ENCODE assay signal across 8 mouse cellular contexts in the genomic region with DNA sequence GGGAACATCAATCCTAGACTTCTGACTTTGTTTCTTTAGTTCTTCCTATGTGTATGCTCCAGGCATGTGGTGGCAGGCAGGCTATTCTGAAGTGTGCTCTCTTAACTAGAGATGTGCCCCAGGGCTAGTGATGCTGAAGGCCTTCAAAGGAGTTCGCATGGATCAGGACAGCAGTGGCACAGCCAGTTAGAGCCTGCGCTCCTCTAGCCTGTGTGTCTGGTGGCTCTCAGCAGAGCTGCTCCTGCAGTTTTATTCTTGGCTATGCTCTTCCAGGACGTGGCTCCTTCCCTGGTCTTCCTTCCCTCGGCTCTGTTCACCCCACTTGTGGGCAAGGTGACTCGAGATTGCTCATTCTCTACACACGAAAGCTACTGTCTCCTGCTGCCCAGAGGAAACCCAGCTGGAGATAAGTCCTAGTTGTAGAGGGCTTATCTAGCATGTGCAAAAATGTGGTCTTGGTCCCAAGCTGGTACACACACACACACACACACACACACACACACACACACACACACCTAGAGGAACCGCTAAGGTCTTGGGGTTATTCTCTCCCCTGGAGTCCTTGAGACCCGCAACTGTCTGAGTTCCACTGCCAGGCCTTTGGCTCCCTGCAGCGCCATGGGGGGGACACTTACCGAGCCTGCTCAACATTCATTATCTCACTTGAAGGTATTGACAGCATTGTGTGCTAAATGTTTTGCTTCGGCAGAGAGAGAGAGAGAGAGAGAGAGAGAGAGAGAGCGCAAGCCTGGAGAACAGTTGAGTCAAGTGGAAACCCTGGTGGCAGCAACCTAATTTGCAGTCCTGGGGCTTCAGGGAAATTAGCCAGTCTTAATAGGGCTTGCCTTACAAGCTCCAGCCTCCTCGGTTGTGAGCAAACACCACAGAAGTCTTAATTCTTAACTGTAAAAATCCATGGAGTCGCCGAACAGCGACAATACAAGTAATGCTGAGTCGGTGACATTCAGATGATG.
A peak's percentile ranks its signal among the peaks of the same experiment; 100 is the strongest.
DNase-seq lines count a peak whose midpoint lies in the region; ATAC-seq lines count a peak whose summit lies in the region.

No protein-coding gene starts in this region.

- H3K27me3 ChIP-seq in heart, embryonic 11.5 days (ENCODE audit: control insufficient read depth, insufficient read depth, low read length), result peaks cover 10% of the 10 kb centered on the region
- no peaks in the 10 kb centered on the region for H3K27me3 ChIP-seq in forebrain, embryonic 16.5 days (replicated peaks; ENCODE audit: control insufficient read depth, insufficient read depth, low read length)
- H3K27me3 ChIP-seq in liver, embryonic 16.5 days (ENCODE audit: control insufficient read depth, insufficient read depth, low read depth, low read length), result no peaks in the 10 kb centered on the region

- H3K36me3 ChIP-seq in heart, embryonic 11.5 days (ENCODE audit: control insufficient read depth, insufficient read depth, low read length), result no peaks in the 10 kb centered on the region
- no peaks in the 10 kb centered on the region for H3K36me3 ChIP-seq in forebrain, embryonic 16.5 days (ENCODE audit: control insufficient read depth, insufficient read depth)
- H3K36me3 ChIP-seq in liver, embryonic 16.5 days (ENCODE audit: control insufficient read depth, insufficient read depth), result no peaks in the 10 kb centered on the region

- peaks cover 15% of the 10 kb centered on the region for H3K4me1 ChIP-seq in heart, embryonic 11.5 days (ENCODE audit: control insufficient read depth, insufficient read depth, low read length)
- H3K4me1 ChIP-seq in forebrain, embryonic 16.5 days (replicated peaks; ENCODE audit: control insufficient read depth, insufficient read depth, low read length), result peaks cover 4% of the 10 kb centered on the region; the same call in 1 of the 2 replicates
- H3K4me1 ChIP-seq in liver, embryonic 16.5 days (ENCODE audit: control insufficient read depth, low read depth, low read length), result no peaks in the 10 kb centered on the region

- H3K27ac ChIP-seq in heart, embryonic 11.5 days (ENCODE audit: low read depth, low read length), result no peak overlapping the region
- no peak overlapping the region for H3K27ac ChIP-seq in forebrain, embryonic 16.5 days (ENCODE audit: low read length)
- H3K27ac ChIP-seq in liver, embryonic 16.5 days (ENCODE audit: low read length), result no peak overlapping the region

- H3K9ac ChIP-seq in heart, embryonic 11.5 days (ENCODE audit: low read depth, low read length), result peak overlapping the region; percentile 47; the same call in 1 of the 2 replicates
- H3K9ac ChIP-seq in forebrain, embryonic 16.5 days (replicated peaks; ENCODE audit: low read depth, low read length), result no peak overlapping the region
- H3K9ac ChIP-seq in liver, embryonic 16.5 days (ENCODE audit: low read depth, low read length), result no peak overlapping the region

- H3K9me3 ChIP-seq in heart, embryonic 11.5 days (replicated peaks; ENCODE audit: control insufficient read depth, low read length), result no peaks in the 10 kb centered on the region
- no peaks in the 10 kb centered on the region for H3K9me3 ChIP-seq in forebrain, embryonic 16.5 days (ENCODE audit: control insufficient read depth, low read length)
- H3K9me3 ChIP-seq in liver, embryonic 16.5 days (replicated peaks; ENCODE audit: control insufficient read depth, low read length), result no peaks in the 10 kb centered on the region

- WGBS in heart, embryonic 11.5 days (ENCODE audit: insufficient replicate concordance), result 26% methylated on average over 17 of the region's 17 CpGs
- WGBS in forebrain, embryonic 16.5 days, result 36% methylated on average over 17 of the region's 17 CpGs
- WGBS in liver, embryonic 16.5 days (ENCODE audit: insufficient replicate concordance), result 30% methylated on average over 17 of the region's 17 CpGs

- no peak for DNase-seq in heart, adult 8-10 months (ENCODE audit: low spot score)
- DNase-seq in 416B (ENCODE audit: low read depth), result peak; percentile 17
- no peak for DNase-seq in left cerebral cortex, postnatal 14 days (ENCODE audit: low spot score in 2 of 2)
- no peak for DNase-seq in cerebellum, postnatal 36 days
- DNase-seq in cerebellum, adult 11-12 months, result no peak

- H3K4me3 ChIP-seq in heart, embryonic 11.5 days (ENCODE audit: low read depth, low read length), result peak overlapping the region; percentile 16; the same call in 1 of the 2 replicates
- H3K4me3 ChIP-seq in forebrain, embryonic 16.5 days (replicated peaks; ENCODE audit: low read length), result no peak overlapping the region
- no peak overlapping the region for H3K4me3 ChIP-seq in liver, embryonic 16.5 days (ENCODE audit: low read depth, low read length)

- 0 out of 2 replicates have a peak, but pooled peaks have one; percentile 40 for ATAC-seq in heart, embryonic 11.5 days (replicated peaks; ENCODE audit: insufficient number of reproducible peaks, low FRiP score, low TSS enrichment)
- ATAC-seq in forebrain, embryonic 16.5 days, result peak; percentile 52; the same call in 1 of the 2 replicates
- no peak for ATAC-seq in liver, embryonic 16.5 days (ENCODE audit: low read depth)

- H3K4me2 ChIP-seq in heart, embryonic 11.5 days, result peak overlapping the region; percentile 56
- H3K4me2 ChIP-seq in forebrain, embryonic 16.5 days (ENCODE audit: low read length), result 0 out of 2 replicates have a peak overlapping the region, but pooled peaks have one; percentile 1
- H3K4me2 ChIP-seq in liver, embryonic 16.5 days (ENCODE audit: low read depth, low read length), result 0 out of 2 replicates have a peak overlapping the region, but pooled peaks have one; percentile 11

- intact Hi-C loops in left cerebral cortex, postnatal 14 days (cut with DNase I), result no loop called here

Comparison
In these comparisons a context has a peak if more than half of its experiments do, and no peak if none do; other contexts are left out.
1. H3K4me2 ChIP-seq: peak in every context shown above with its lines; median percentile 56 in heart, embryonic 11.5 days; 11 in liver, embryonic 16.5 days; 1 in forebrain, embryonic 16.5 days.